Mouse (Mus musculus) embryonic facial prominence, embryonic 14.5 days (tissue): ENCODE measurements around the gene Hist1h1c. TPM values are rescaled to one million over a fixed set of nuclear protein-coding genes. Genes with fewer than 3 reads are reported as not detected.
A peak's percentile ranks its signal among the peaks of the same experiment; 100 is the strongest.
"Not testable (repeated sequence)": the region's sequence is repeated elsewhere in the genome, so short reads cannot be mapped to it uniquely, and the experiment has no call there.

Experiments
- ATAC-seq: fragments of 200-750 bp; cut with Nextera tagmentation; 2 replicates; pipeline ENCODE4 v1.8.0; 2017; ENCODE audit warnings: low read depth, moderate number of reproducible peaks, moderate TSS enrichment
- DNase-seq: peaks from one replicate; pipeline ENCODE4 v3.0.0-alpha.2; 2015; ENCODE audit warnings: low spot score
- H3K27ac ChIP-seq: fragments of 300-500 bp; sonication (generic); replicated peaks from 2 replicates; pipeline ENCODE4 v1.5.1; 2014; ENCODE audit warnings: low read depth, mild to moderate bottlenecking, low read length, moderate library complexity
- H3K27me3 ChIP-seq: fragments of 300-500 bp; sonication (generic); replicated peaks from 2 replicates; pipeline ENCODE4 v1.6.1; 2014; ENCODE audit warnings: low read length; ENCODE audit not compliant: control insufficient read depth, insufficient read depth
- H3K36me3 ChIP-seq: fragments of 300-500 bp; sonication (generic); 2 replicates; pipeline ENCODE4 v1.6.1; 2014; ENCODE audit warnings: low read length, mixed read lengths; ENCODE audit not compliant: control insufficient read depth, insufficient read depth
- H3K4me1 ChIP-seq: fragments of 300-500 bp; sonication (generic); 2 replicates; pipeline ENCODE4 v1.6.1; 2014; ENCODE audit warnings: antibody characterized with exemption, low read length; ENCODE audit not compliant: control insufficient read depth, insufficient read depth
- H3K4me2 ChIP-seq: fragments of 300-500 bp; sonication (generic); 2 replicates; pipeline ENCODE4 v1.6.1; 2014; ENCODE audit warnings: low read depth, mild to moderate bottlenecking, low read length, moderate library complexity, mixed read lengths
- H3K4me3 ChIP-seq: fragments of 300-500 bp; sonication (generic); 2 replicates; pipeline ENCODE4 v1.5.1; 2014; ENCODE audit warnings: low read depth, mild to moderate bottlenecking, low read length
- H3K9ac ChIP-seq: fragments of 300-500 bp; sonication (generic); 2 replicates; pipeline ENCODE4 v1.6.1; 2014; ENCODE audit warnings: low read depth, mild to moderate bottlenecking, low read length, moderate library complexity, mixed read lengths
- H3K9me3 ChIP-seq: fragments of 300-500 bp; sonication (generic); 2 replicates; pipeline ENCODE4 v1.6.1; 2016; ENCODE audit warnings: low read length; ENCODE audit not compliant: control insufficient read depth
- WGBS: fragments of 180-500 bp; shearing (Covaris S2); extraction: QIAGEN DNeasy Blood & Tissue Kit; methylation state at CpG from one replicate; pipeline ENCODE4 v1.1.7; 2014; 5-methylcytosine and 5-hydroxymethylcytosine counted together
- polyA plus RNA-seq: library from polyadenylated mRNA; unstranded; fragments of >200 nt; fragmentation: Nextera tagmentation; extraction: Ambion mirVana; gene quantifications from 2 replicates; pipeline ENCODE4 v1.2.1, GENCODE M21; 2014

The Hist1h1c gene
- polyA plus RNA-seq, 1 experiment from 2014 or later: 37.8 TPM

DNA sequence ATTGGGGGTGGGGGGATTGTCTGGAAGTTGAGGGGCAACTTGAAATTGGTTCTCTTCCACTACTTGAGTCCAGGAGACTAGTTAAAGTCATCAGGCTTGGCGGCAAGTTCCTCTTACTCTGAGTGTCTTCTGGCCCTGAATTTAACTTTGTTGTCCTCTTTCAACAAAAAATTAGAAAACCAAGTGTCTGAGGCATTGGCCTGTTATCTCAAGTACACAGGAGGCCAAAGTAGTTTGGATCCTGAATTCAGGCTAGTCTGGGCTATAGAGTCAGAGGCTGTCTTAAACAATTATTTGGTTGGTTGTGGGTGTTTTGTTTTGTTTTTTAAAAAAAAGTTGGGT lies 26.5 kb downstream of the Hist1h1c start:
- no peak overlapping the region for H3K9ac ChIP-seq
- no peaks in the 10 kb centered on the region for H3K27me3 ChIP-seq
- no peak overlapping the region for H3K4me3 ChIP-seq
- ATAC-seq (no peak), DNase-seq (no peak)
- peak overlapping the region; percentile 34 for H3K27ac ChIP-seq
- peak overlapping the region; percentile 84; the same call in 1 of the 2 replicates for H3K4me2 ChIP-seq
- WGBS: 73% methylated on average over 1 of the region's 1 CpGs
- peaks cover 16% of the 10 kb centered on the region for H3K4me1 ChIP-seq
- H3K36me3 ChIP-seq: no peaks in the 10 kb centered on the region
- H3K9me3 ChIP-seq: no peaks in the 10 kb centered on the region

DNA sequence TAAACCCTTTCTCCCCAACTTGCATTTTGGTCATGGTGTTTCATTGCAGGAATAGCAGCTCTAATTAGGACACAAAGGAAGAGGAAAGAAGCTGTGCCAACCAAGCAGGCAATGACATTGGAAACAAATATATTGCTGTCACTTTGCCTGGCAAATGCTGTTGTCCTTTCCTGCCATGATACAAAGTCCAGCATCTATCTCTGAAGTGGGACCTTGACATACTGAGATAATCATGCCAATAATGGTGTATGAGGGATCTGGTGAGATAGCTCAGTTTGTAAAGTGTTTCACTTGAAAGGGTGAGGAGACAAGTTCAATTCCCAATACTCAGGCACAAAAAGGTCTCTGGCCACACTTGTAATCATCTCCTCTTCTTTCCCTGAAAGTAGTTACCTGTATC lies 28.2 kb downstream of the Hist1h1c start:
- H3K4me1 ChIP-seq: peaks cover 16% of the 10 kb centered on the region
- DNase-seq (no peak), ATAC-seq (no peak)
- H3K4me3 ChIP-seq: no peak overlapping the region
- H3K36me3 ChIP-seq: no peaks in the 10 kb centered on the region
- H3K27ac ChIP-seq: no peak overlapping the region
- H3K9ac ChIP-seq: no peak overlapping the region
- no peaks in the 10 kb centered on the region for H3K27me3 ChIP-seq
- no peaks in the 10 kb centered on the region for H3K9me3 ChIP-seq
- no peak overlapping the region for H3K4me2 ChIP-seq

DNA sequence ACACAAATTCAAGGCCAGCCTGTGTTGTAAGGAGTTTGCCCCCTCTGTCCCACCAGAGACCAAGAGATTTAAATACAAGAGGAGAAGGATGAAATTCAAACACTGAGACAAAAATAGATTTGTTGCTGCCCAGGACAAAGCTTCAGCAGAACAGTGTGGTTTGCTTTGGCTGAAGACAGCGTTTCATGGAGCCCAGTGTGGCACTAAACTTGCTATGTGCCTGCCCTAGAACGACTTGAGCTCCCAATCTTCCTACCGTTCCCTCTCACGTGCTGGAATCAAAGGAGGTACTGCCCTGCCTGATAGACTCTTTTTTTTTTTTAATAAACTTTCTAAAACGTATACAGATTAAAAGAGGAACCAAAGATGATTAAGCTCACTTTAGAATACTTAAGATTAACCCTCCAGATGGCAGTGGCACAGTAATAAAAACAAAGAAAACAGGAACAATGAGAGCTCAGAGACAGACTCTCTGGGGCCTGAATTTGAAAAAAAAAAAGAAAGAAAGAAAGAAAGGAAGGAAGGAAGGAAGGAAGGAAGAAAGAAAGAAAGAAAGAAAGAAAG lies 30.3 kb downstream of the Hist1h1c start:
- 54% methylated on average over 5 of the region's 5 CpGs for WGBS
- Histone ChIP-seq H3K4me3 (no peak overlapping the region), H3K36me3 (no peaks in the 10 kb centered on the region), H3K4me1 (peaks cover 16% of the 10 kb centered on the region), H3K9ac (no peak overlapping the region), H3K27me3 (no peaks in the 10 kb centered on the region), H3K9me3 (no peaks in the 10 kb centered on the region), H3K27ac (no peak overlapping the region), H3K4me2 (no peak overlapping the region)
- no peak for ATAC-seq
- no peak for DNase-seq

DNA sequence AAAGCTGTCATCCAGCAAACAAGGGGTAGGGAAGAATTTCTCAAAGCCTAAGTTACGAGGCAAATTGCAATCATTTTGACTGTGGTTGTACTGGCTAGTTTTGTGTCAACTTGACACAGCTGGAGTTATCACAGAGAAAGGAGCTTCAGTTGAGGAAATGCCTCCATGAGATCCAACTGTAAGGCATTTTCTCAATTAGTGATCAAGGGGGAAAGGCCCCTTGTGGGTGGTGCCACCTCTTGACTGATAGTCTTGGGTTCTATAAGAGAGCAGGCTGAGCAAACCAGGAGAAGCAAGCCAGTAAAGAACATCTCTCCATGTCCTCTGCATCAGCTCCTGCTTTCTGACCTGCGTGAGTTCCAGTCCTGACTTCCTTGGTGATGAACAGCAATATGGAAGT lies 31.0 kb downstream of the Hist1h1c start, which contains the start of gene Trim38:
TSS of gene Trim38 (plus strand) at position 301 of the 400 bp plus-strand sequence.
- ATAC-seq, H3K27ac ChIP-seq, H3K9me3 ChIP-seq, H3K4me1 ChIP-seq, H3K9ac ChIP-seq, H3K27me3 ChIP-seq, H3K4me2 ChIP-seq, DNase-seq, H3K36me3 ChIP-seq, H3K4me3 ChIP-seq: not testable (repeated sequence)
- WGBS: 76% methylated on average over 2 of the region's 2 CpGs

DNA sequence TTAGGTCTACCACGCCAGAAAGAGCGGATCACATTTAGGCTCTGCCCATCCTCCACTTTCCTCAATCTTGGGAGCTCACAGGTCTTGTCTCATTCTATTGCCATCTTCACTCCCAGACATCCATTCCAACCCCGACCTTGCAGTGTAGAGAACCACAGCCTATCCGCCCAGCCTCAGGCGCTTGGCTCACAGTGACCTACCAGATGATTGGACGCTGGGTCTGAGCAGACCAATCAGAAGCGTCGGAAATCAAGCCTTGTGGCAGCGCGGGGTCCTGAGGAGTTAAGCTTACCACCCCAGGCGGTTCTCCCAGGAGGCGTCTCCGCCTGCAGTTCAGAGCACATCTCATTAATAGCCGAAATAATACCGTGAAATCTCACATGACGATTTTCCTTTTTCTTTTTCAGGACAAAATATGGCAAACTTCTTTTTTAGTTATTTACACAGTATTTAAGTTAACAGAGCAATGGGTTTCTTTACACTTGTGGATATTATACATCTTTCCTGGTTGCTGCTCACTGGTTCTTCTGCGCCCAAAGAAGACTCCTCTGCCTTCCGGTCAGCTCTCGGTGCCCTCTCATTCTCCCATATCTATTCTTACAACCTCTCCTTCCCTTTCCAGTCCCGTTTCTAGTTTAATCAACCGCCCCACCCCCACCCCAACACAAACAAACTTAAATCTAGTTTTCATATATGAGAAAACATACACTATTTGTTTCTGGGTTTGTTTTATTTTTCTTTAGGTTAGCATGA lies 34.1 kb downstream of the Hist1h1c start:
- Histone ChIP-seq H3K9me3 (no peaks in the 10 kb centered on the region), H3K27ac (no peak overlapping the region), H3K9ac (no peak overlapping the region), H3K4me1 (peaks cover 5% of the 10 kb centered on the region; the same call in 1 of the 2 replicates), H3K4me3 (0 out of 2 replicates have a peak overlapping the region, but pooled peaks have one; percentile 3), H3K27me3 (no peaks in the 10 kb centered on the region), H3K4me2 (peak overlapping the region; percentile 46), H3K36me3 (no peaks in the 10 kb centered on the region)
- DNase-seq: peak; percentile 87
- peak; percentile 93 for ATAC-seq
- WGBS: 20% methylated on average over 21 of the region's 21 CpGs

DNA sequence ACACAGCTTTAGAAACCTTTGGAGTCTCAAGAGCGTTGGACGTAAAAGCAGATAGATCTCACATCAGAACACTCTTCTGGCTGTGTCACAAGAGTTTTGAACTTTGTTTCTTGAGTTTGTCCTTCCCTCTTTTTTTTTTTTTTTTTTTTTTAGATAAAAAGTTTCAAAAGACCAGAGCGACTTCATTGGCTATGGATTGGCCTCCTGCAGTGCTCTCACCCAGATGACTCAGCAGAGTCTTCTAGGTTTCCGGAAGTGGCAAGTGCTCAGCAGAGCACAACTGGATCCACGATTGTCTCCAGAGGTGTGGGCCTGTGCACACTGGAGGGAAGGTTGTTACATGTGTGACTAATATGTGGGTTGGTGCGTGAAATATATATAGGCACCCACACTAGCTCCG lies 39.7 kb downstream of the Hist1h1c start:
- Histone ChIP-seq H3K4me2 (no peak overlapping the region), H3K36me3 (no peaks in the 10 kb centered on the region), H3K9me3 (no peaks in the 10 kb centered on the region), H3K4me3 (no peak overlapping the region), H3K4me1 (no peaks in the 10 kb centered on the region), H3K27ac (no peak overlapping the region), H3K27me3 (no peaks in the 10 kb centered on the region), H3K9ac (no peak overlapping the region)
- no peak for DNase-seq
- no peak for ATAC-seq
- 92% methylated on average over 7 of the region's 7 CpGs for WGBS

DNA sequence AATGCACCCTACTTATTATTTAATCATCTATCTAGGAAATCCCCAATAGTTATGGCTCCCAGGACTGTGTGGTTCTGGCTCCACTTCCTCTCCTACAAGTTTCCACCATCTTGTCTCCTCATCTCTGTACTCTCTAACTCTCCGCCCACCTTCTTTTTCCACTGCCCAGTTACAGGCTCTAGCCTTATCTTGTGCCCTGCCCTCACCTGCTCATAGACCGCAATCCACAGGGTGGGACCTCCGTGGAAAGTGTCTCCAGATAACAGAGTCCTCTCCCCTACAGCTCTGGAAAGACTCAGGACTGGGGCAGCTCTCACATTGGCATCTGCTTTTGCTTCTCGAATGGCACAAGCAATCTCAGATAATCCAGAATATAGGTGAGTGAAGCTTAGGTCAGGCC lies 40.4 kb downstream of the Hist1h1c start:
- Histone ChIP-seq H3K36me3 (no peaks in the 10 kb centered on the region), H3K27me3 (no peaks in the 10 kb centered on the region), H3K27ac (no peak overlapping the region), H3K4me1 (no peaks in the 10 kb centered on the region), H3K9me3 (no peaks in the 10 kb centered on the region), H3K4me2 (no peak overlapping the region), H3K4me3 (no peak overlapping the region), H3K9ac (no peak overlapping the region)
- WGBS: 84% methylated on average over 4 of the region's 4 CpGs
- DNase-seq: no peak
- ATAC-seq: no peak
